Mouse (Mus musculus): Measurements from ENCODE around the gene St3gal4. TPM values are rescaled to one million over a fixed set of nuclear protein-coding genes. Genes with fewer than 3 reads are reported as not detected.

Gene St3gal4
- polyA plus RNA-seq, 2 experiments, result 14.5 to 35.6 TPM

GRCm38 (mm10) chr9:35128995-35129418 is 9.9 kb upstream of the St3gal4 start:
- Histone ChIP-seq H3K36me3 (ENCODE audit: control insufficient read depth, insufficient read depth, low read length) (peaks cover 21% of the 10 kb centered on the region), H3K27me3 (ENCODE audit: control insufficient read depth, insufficient read depth, low read length) (no peaks in the 10 kb centered on the region), H3K9ac (ENCODE audit: low read depth, low read length, severe bottlenecking) (no peak overlapping the region), H3K4me1 (ENCODE audit: control insufficient read depth, insufficient read depth, low read length) (no peaks in the 10 kb centered on the region), H3K4me3 (replicated peaks; ENCODE audit: low read length) (no peak overlapping the region), H3K27ac (replicated peaks; ENCODE audit: low read depth, low read length) (no peak overlapping the region), H3K9me3 (ENCODE audit: control insufficient read depth, low read length) (no peaks in the 10 kb centered on the region), H3K4me2 (replicated peaks; ENCODE audit: low read depth, low read length, severe bottlenecking) (no peak overlapping the region)
- no peak for ATAC-seq (ENCODE audit: low FRiP score, low read depth)
- no peak for TF ChIP-seq POLR2A (IDR thresholded peaks at IDR 0.05; ENCODE audit: borderline replicate concordance, extremely low read depth, insufficient read depth, insufficient read length)
- 76% methylated on average over 9 of the region's 9 CpGs for WGBS
- DNase-seq (ENCODE audit: low spot score), result no peak

- H3K27ac ChIP-seq (replicated peaks; ENCODE audit: low read depth, low read length), result no peak overlapping the region
- no peak for ATAC-seq (ENCODE audit: low FRiP score, low read depth)
- DNase-seq (ENCODE audit: low spot score), result no peak
- 89% methylated on average over 3 of the region's 3 CpGs for WGBS
- no peak overlapping the region for H3K9ac ChIP-seq (ENCODE audit: low read depth, low read length, severe bottlenecking)
- TF ChIP-seq POLR2A (IDR thresholded peaks at IDR 0.05; ENCODE audit: borderline replicate concordance, extremely low read depth, insufficient read depth, insufficient read length), result no peak
- peaks cover 2% of the 10 kb centered on the region; the same call in 1 of the 2 replicates for H3K4me1 ChIP-seq (ENCODE audit: control insufficient read depth, insufficient read depth, low read length)
- H3K36me3 ChIP-seq (ENCODE audit: control insufficient read depth, insufficient read depth, low read length), result peaks cover 24% of the 10 kb centered on the region
- H3K27me3 ChIP-seq (ENCODE audit: control insufficient read depth, insufficient read depth, low read length), result no peaks in the 10 kb centered on the region
- H3K4me3 ChIP-seq (replicated peaks; ENCODE audit: low read length), result no peak overlapping the region
- H3K4me2 ChIP-seq (replicated peaks; ENCODE audit: low read depth, low read length, severe bottlenecking), result no peak overlapping the region
- H3K9me3 ChIP-seq (ENCODE audit: control insufficient read depth, low read length), result no peaks in the 10 kb centered on the region
These were observed 9.5 kb upstream of the St3gal4 start for GRCm38 (mm10) chr9:35128564-35128963.

GRCm38 (mm10) chr9:35127561-35127960 is 8.5 kb upstream of the St3gal4 start:
- H3K4me2 ChIP-seq (replicated peaks; ENCODE audit: low read depth, low read length, severe bottlenecking), result no peak overlapping the region
- no peak overlapping the region for H3K4me3 ChIP-seq (replicated peaks; ENCODE audit: low read length)
- H3K4me1 ChIP-seq (ENCODE audit: control insufficient read depth, insufficient read depth, low read length), result peaks cover 4% of the 10 kb centered on the region
- no peak overlapping the region for H3K27ac ChIP-seq (replicated peaks; ENCODE audit: low read depth, low read length)
- no peaks in the 10 kb centered on the region for H3K27me3 ChIP-seq (ENCODE audit: control insufficient read depth, insufficient read depth, low read length)
- H3K36me3 ChIP-seq (ENCODE audit: control insufficient read depth, insufficient read depth, low read length), result peaks cover 26% of the 10 kb centered on the region
- H3K9me3 ChIP-seq (ENCODE audit: control insufficient read depth, low read length), result no peaks in the 10 kb centered on the region
- ATAC-seq (ENCODE audit: low FRiP score, low read depth) (no peak), DNase-seq (ENCODE audit: low spot score) (no peak)
- 96% methylated on average over 5 of the region's 5 CpGs for WGBS
- H3K9ac ChIP-seq (ENCODE audit: low read depth, low read length, severe bottlenecking), result no peak overlapping the region
- no peak for TF ChIP-seq POLR2A (IDR thresholded peaks at IDR 0.05; ENCODE audit: borderline replicate concordance, extremely low read depth, insufficient read depth, insufficient read length)

- H3K27ac ChIP-seq (replicated peaks; ENCODE audit: low read depth, low read length), result no peak overlapping the region
- H3K27me3 ChIP-seq (ENCODE audit: control insufficient read depth, insufficient read depth, low read length), result no peaks in the 10 kb centered on the region
- no peak overlapping the region for H3K4me2 ChIP-seq (replicated peaks; ENCODE audit: low read depth, low read length, severe bottlenecking)
- H3K4me1 ChIP-seq (ENCODE audit: control insufficient read depth, insufficient read depth, low read length), result peaks cover 5% of the 10 kb centered on the region
- H3K4me3 ChIP-seq (replicated peaks; ENCODE audit: low read length), result no peak overlapping the region
- WGBS, result 90% methylated on average over 6 of the region's 6 CpGs
- TF ChIP-seq POLR2A (IDR thresholded peaks at IDR 0.05; ENCODE audit: borderline replicate concordance, extremely low read depth, insufficient read depth, insufficient read length), result no peak
- DNase-seq (ENCODE audit: low spot score) (no peak), ATAC-seq (ENCODE audit: low FRiP score, low read depth) (no peak)
- H3K9ac ChIP-seq (ENCODE audit: low read depth, low read length, severe bottlenecking), result no peak overlapping the region
- no peaks in the 10 kb centered on the region for H3K9me3 ChIP-seq (ENCODE audit: control insufficient read depth, low read length)
- H3K36me3 ChIP-seq (ENCODE audit: control insufficient read depth, insufficient read depth, low read length), result peaks cover 28% of the 10 kb centered on the region
These were observed 8.1 kb upstream of the St3gal4 start for GRCm38 (mm10) chr9:35127147-35127546.

- Histone ChIP-seq H3K27me3 (ENCODE audit: control insufficient read depth, insufficient read depth, low read length) (no peaks in the 10 kb centered on the region), H3K4me2 (replicated peaks; ENCODE audit: low read depth, low read length, severe bottlenecking) (no peak overlapping the region), H3K4me1 (ENCODE audit: control insufficient read depth, insufficient read depth, low read length) (peaks cover 8% of the 10 kb centered on the region), H3K4me3 (replicated peaks; ENCODE audit: low read length) (no peak overlapping the region), H3K9me3 (ENCODE audit: control insufficient read depth, low read length) (no peaks in the 10 kb centered on the region), H3K36me3 (ENCODE audit: control insufficient read depth, insufficient read depth, low read length) (peaks cover 28% of the 10 kb centered on the region), H3K9ac (ENCODE audit: low read depth, low read length, severe bottlenecking) (no peak overlapping the region), H3K27ac (replicated peaks; ENCODE audit: low read depth, low read length) (no peak overlapping the region)
- no peak for TF ChIP-seq POLR2A (IDR thresholded peaks at IDR 0.05; ENCODE audit: borderline replicate concordance, extremely low read depth, insufficient read depth, insufficient read length)
- WGBS, result 96% methylated on average over 8 of the region's 8 CpGs
- DNase-seq (ENCODE audit: low spot score) (no peak), ATAC-seq (ENCODE audit: low FRiP score, low read depth) (no peak)
These were observed 5.5 kb upstream of the St3gal4 start for GRCm38 (mm10) chr9:35124678-35124955.
